Mouse (Mus musculus): ENCODE data around the gene Polr2h. TPM values are rescaled to one million over a fixed set of nuclear protein-coding genes. Genes with fewer than 3 reads are reported as not detected.

The Polr2h gene
- total and polyA plus RNA-seq, 3 experiments, result 117 to 183 (median 157) TPM

GRCm38 (mm10) chr16:20746641-20747040, 29.2 kb downstream of the Polr2h start:
- in situ Hi-C loops (cut with MboI; ENCODE audit: low pct_ligation_motif_present, low pct_unique_long_range_greater_than_20kb, low sequenced_read_pairs), result no loop called here
- Histone ChIP-seq H3K4me1 (ENCODE audit: control insufficient read depth in 1 of 2, insufficient read depth in 2 of 2) (peaks cover 3 to 6% of the 10 kb centered on the region in 2 experiments), H3K27ac (ENCODE audit: insufficient read depth, low read depth) (no peak overlapping the region), H3K4me2 (ENCODE audit: insufficient read depth, low read depth, poor library complexity, severe bottlenecking) (no peak overlapping the region), H3K9me3 (replicated peaks; ENCODE audit: low read length) (no peaks in the 10 kb centered on the region), H3K36me3 (replicated peaks in 1 of 2; ENCODE audit: control insufficient read depth in 1 of 2, insufficient read depth in 1 of 2, low read length in 1 of 2) (no peaks in the 10 kb centered on the region), H3K9ac (ENCODE audit: insufficient read depth, low read depth) (no peak overlapping the region), H3K27me3 (replicated peaks) (peaks cover 1% of the 10 kb centered on the region), H3K4me3 (replicated peaks in 1 of 3; ENCODE audit: low read depth in 2 of 3, low read length in 2 of 3, poor library complexity in 1 of 3) (no peak overlapping the region), H3K79me2 (replicated peaks; ENCODE audit: control insufficient read depth, extremely low read depth, insufficient read depth, poor library complexity, severe bottlenecking) (no peaks in the 10 kb centered on the region)
- TF ChIP-seq HCFC1 (IDR thresholded peaks at IDR 0.05; ENCODE audit: low read depth, low read length), result no peak
- TF ChIP-seq MAX (IDR thresholded peaks at IDR 0.05; ENCODE audit: low read length), result no peak
- no peak for TF ChIP-seq NRF1 (IDR thresholded peaks at IDR 0.05; ENCODE audit: low read depth, low read length)
- TF ChIP-seq PAX5 (IDR thresholded peaks at IDR 0.05; ENCODE audit: low read length), result no peak
- TF ChIP-seq USF1 (IDR thresholded peaks at IDR 0.05; ENCODE audit: low read depth, low read length), result no peak
- no peak for TF ChIP-seq RCOR1 (conservative IDR thresholded peaks at IDR 0.05; ENCODE audit: low read depth, low read length)
- no peak for TF ChIP-seq USF2 (conservative IDR thresholded peaks at IDR 0.05; ENCODE audit: low read depth, low read length)
- no peak for TF ChIP-seq MYC (IDR thresholded peaks at IDR 0.05; ENCODE audit: low read depth, low read length)
- TF ChIP-seq ETS1 (conservative IDR thresholded peaks at IDR 0.05; ENCODE audit: low read depth, low read length), result no peak
- no peak for TF ChIP-seq RAD21 (IDR thresholded peaks at IDR 0.05; ENCODE audit: low read depth, low read length)
- TF ChIP-seq CTCF (conservative IDR thresholded peaks at IDR 0.05 in 1 of 2, IDR thresholded peaks at IDR 0.05 in 1 of 2; ENCODE audit: low read depth in 2 of 2, low read length in 2 of 2), result no peak
- TF ChIP-seq TCF12 (IDR thresholded peaks at IDR 0.05; ENCODE audit: low read depth, low read length), result no peak
- no peak for TF ChIP-seq POLR2AphosphoS2 (IDR thresholded peaks at IDR 0.05; ENCODE audit: low read depth, low read length)
- TF ChIP-seq ZKSCAN1 (IDR thresholded peaks at IDR 0.05; ENCODE audit: borderline replicate concordance, low read depth, low read length), result no peak
- no peak for TF ChIP-seq MEF2A (IDR thresholded peaks at IDR 0.05; ENCODE audit: borderline replicate concordance, low read depth, low read length)
- no peak for TF ChIP-seq BHLHE40 (IDR thresholded peaks at IDR 0.05; ENCODE audit: low read depth, low read length)
- no peak for TF ChIP-seq MAZ (IDR thresholded peaks at IDR 0.05; ENCODE audit: low read depth, low read length)
- no peak for TF ChIP-seq GABPA (IDR thresholded peaks at IDR 0.05; ENCODE audit: insufficient replicate concordance, low read depth, low read length)
- TF ChIP-seq NELFE (IDR thresholded peaks at IDR 0.05; ENCODE audit: low read depth, low read length), result no peak
- no peak for TF ChIP-seq EP300 (IDR thresholded peaks at IDR 0.05; ENCODE audit: low read length)
- DNase-seq (ENCODE audit: extremely low read depth), result no peak
- dilution Hi-C loops (cut with MboI; ENCODE audit: extremely low pct_ligation_motif_present, extremely low pct_unique_long_range_greater_than_20kb, low sequenced_read_pairs), result no loop called here

GRCm38 (mm10) chr16:20750518-20750917, 33.1 kb downstream of the Polr2h start:
- Histone ChIP-seq H3K4me2 (ENCODE audit: insufficient read depth, low read depth, poor library complexity, severe bottlenecking) (no peak overlapping the region), H3K27ac (ENCODE audit: insufficient read depth, low read depth) (no peak overlapping the region), H3K27me3 (replicated peaks) (peaks cover 3% of the 10 kb centered on the region), H3K79me2 (replicated peaks; ENCODE audit: control insufficient read depth, extremely low read depth, insufficient read depth, poor library complexity, severe bottlenecking) (no peaks in the 10 kb centered on the region), H3K36me3 (replicated peaks in 1 of 2; ENCODE audit: control insufficient read depth in 1 of 2, insufficient read depth in 1 of 2, low read length in 1 of 2) (no peaks in the 10 kb centered on the region), H3K4me3 (replicated peaks in 1 of 3; ENCODE audit: low read depth in 2 of 3, low read length in 2 of 3, poor library complexity in 1 of 3) (no peak overlapping the region), H3K9me3 (replicated peaks; ENCODE audit: low read length) (no peaks in the 10 kb centered on the region), H3K9ac (ENCODE audit: insufficient read depth, low read depth) (no peak overlapping the region), H3K4me1 (ENCODE audit: control insufficient read depth in 1 of 2, insufficient read depth in 2 of 2) (peaks cover 2 to 3% of the 10 kb centered on the region in 2 experiments; a peak in 3 of 4 replicates)
- in situ Hi-C loops (cut with MboI; ENCODE audit: low pct_ligation_motif_present, low pct_unique_long_range_greater_than_20kb, low sequenced_read_pairs) (no loop called here), dilution Hi-C loops (cut with MboI; ENCODE audit: extremely low pct_ligation_motif_present, extremely low pct_unique_long_range_greater_than_20kb, low sequenced_read_pairs) (no loop called here)
- DNase-seq (ENCODE audit: extremely low read depth), result no peak
- TF ChIP-seq MXI1 (IDR thresholded peaks at IDR 0.05; ENCODE audit: low read depth, low read length) (no peak), ELF1 (IDR thresholded peaks at IDR 0.05; ENCODE audit: low read depth, low read length) (no peak), ZNF384 (IDR thresholded peaks at IDR 0.05; ENCODE audit: low read depth, low read length) (peak; percentile 69), MAX (IDR thresholded peaks at IDR 0.05; ENCODE audit: low read length) (no peak), TCF12 (IDR thresholded peaks at IDR 0.05; ENCODE audit: low read depth, low read length) (no peak)
